Mouse (Mus musculus): ENCODE results near the gene Ift46.

GRCm38 (mm10) chr9:44828944-44829343, 61.2 kb downstream of the Ift46 start:
- TF ChIP-seq CTCF (IDR thresholded peaks at IDR 0.05; ENCODE audit: low read depth) (no peak), EP300 (IDR thresholded peaks at IDR 0.05; ENCODE audit: low read depth) (no peak)

All from liver, postnatal 0 days (tissue).